Mouse (Mus musculus) embryonic fibroblast, embryonic 13.5 days (primary cell): ENCODE measurements around the gene Myef2.

Experiments
- CTCF ChIP-seq: IDR thresholded peaks from 2 replicates; pipeline ENCODE4 v1.5.1; 2011; ENCODE audit warnings: mild to moderate bottlenecking, control low read depth, low read length, moderate library complexity, borderline replicate concordance; ENCODE audit not compliant: insufficient read depth
- POLR2A ChIP-seq: IDR thresholded peaks from 2 replicates; pipeline ENCODE4 v1.6.1; 2011; ENCODE audit warnings: low read depth, mild to moderate bottlenecking, control low read depth, low read length, moderate library complexity

DNA sequence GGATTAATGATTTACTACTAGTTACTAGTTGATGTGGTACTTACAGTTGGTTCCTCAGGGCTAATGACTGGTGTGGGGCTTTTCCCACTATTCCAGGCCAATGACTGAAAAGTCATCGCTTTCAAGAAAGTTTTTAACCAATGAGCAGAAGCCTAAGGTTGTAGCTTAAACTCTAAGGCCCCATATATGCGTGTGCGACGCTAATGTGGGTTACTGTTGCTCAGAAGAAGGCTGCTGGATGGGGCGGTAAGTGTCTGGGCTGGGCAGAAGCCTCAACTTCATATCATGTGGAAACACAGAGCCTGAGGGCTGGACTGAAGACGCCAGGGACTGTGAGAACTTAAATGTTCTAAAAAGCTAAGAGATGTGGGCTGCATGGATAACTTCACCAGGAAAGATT, 28.9 kb upstream of the Myef2 start, which contains the start of gene Slc12a1:
- TF ChIP-seq CTCF (no peak), POLR2A (no peak)
